Mouse (Mus musculus): Measurements from ENCODE around the gene Zmynd8. TPM values are rescaled to one million over a fixed set of nuclear protein-coding genes. Genes with fewer than 3 reads are reported as not detected.

Zmynd8 gene
- total RNA-seq, 2 experiments from 2014 or later: 47.9 to 53.4 TPM

- DNase-seq: no peak
Observed at GRCm38 (mm10) chr2:165899474-165899873, 658 bp upstream of the Zmynd8 start.

DNA sequence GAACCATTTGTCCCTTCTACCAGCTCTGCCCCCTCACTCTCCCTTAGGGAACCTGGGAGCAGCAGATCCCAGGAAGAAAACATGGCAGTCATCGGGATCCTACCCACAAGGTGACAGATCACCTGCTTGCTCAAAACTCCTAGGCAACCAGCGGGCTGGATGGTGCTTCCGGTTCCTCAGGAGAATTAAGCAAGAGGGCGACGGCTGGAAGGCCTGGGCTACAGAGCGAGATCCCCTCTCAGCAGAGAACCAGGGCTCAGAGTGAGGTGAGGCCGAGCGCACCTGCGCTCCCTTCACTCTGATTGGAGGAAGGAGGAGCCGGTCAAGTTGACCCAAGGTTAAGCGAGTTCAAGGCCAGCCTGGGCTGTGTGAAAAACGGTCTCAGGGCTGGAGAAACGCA is 2.6 kb downstream of the Zmynd8 start:
- no peak for DNase-seq

GRCm38 (mm10) chr2:165895687-165896086 is 3.1 kb downstream of the Zmynd8 start:
- DNase-seq: no peak

- no peak for DNase-seq
Observed at GRCm38 (mm10) chr2:165894533-165894932, 4.3 kb downstream of the Zmynd8 start.

DNA sequence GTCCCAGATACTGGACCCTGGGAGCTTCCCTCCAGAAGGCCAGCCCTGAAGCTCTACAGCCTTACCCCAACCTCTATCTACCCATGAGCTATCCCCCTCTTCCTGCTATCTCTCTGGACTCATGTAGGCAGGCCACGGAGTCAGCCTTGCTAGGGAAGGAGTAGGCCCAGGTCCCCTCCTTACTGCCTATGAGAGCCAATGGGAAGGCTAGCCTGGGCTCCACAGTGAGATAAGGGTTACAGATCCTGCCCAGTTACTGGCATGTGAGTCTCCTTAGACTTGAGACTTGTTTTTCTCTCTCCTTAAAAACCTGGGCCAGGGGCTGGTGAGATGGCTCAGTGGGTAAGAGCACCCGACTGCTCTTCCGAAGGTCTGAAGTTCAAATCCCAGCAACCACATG is 5.6 kb downstream of the Zmynd8 start:
- DNase-seq: no peak

GRCm38 (mm10) chr2:165892626-165893025 is 6.2 kb downstream of the Zmynd8 start:
- no peak for DNase-seq

DNA sequence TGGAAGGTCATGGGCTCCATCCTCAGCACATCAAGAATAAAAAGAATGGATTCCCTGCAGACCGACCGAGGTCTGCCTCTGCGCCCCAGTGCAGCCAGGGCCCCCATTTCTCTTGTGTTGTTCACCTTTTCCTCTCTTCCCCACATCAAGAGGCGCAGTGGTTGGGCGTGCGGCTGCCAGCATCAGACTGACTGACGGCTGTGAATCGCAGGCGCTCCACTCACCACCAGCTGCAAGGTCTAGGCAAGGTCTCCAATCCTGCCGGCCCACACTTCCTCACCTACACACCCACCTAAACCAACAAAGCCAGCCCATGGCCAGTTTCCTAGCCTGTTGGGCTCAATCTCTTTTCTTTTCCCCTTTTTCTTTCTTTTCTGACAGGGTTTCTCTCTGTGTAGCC is 8.4 kb downstream of the Zmynd8 start:
- DNase-seq: no peak

DNA sequence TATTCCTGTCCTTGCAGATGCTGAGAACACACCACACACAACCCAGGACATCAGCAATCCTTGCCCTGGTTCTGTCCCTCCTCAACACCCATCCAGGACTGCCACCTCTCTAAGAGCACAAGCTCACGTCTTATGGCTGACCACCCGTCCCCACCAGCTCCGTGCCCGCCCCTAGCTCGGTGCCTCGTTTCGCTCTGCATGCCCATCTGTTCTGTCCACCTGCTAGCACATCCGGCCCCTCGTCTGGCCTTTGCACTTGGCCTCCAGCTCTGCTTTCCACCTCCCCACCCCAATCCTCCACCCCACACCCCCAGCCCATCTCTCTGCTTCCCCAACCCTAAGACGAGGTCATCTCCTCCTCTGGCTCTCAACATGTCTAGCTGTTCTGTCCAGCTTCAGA is 8.9 kb downstream of the Zmynd8 start:
- no peak for DNase-seq

DNA sequence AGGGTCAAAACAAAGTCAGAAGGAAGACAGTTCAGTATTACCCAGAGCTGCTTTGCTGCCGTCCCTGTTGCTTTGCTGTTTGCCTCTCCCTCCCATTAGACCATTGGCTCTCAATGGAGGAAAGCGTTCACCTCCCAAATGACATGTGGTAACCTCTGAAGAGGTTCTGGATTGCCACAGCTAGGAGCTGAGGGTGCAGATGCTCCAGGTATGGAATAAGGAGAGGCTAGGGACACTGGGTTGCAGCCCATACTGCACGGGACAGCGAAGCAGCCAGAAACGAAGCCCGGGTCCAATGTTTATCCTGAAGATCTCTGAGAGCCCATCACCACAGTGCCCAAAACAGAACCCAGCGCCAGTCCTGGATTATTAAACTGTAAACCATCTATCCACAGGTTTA is 9.6 kb downstream of the Zmynd8 start:
- no peak for DNase-seq

GRCm38 (mm10) chr2:165888813-165889221 is 10.0 kb downstream of the Zmynd8 start:
- DNase-seq: no peak

- peak; percentile 87 to 91 for DNase-seq
Observed at GRCm38 (mm10) chr2:165888396-165888795, 10.4 kb downstream of the Zmynd8 start.

DNA sequence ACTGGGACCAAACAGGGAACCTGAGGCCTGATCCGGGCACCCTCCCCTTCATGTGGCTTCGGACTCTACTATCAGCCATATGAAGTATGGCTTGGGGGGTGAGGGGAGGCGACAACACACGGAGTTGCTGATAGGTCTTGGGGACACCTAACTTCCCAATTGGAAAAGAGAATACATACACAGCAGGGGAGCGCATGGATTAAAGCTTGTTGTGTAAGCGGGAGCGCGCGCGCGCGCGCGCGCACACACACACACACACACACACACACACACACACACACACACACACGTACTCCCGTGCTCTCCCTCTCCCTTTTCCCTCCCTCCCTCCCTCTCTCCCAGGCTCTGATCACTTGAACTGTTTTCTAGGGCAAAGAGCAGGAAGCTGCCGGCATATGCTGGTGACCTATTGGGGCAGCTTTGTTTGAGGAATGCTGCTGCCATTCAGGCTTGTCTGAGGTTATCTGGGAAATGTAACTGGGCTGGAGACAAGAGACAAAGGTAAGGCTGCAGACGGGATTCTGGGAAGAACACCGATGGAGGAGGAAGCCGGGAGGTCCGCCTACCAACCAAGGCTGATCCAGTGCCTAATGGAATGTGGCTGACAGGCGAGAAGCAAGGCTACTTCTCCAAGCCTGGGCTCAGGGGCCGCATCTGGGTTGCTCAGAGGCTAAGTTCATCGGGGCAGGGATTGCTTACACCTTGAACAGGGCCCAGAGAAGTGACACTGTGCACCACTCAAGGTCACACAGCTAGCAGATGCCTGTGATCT is 11.8 kb downstream of the Zmynd8 start:
- DNase-seq: peak; percentile 54 to 62

GRCm38 (mm10) chr2:165886482-165886856 is 12.3 kb downstream of the Zmynd8 start:
- DNase-seq: peak; percentile 68 to 78

- no peak for DNase-seq
Observed at GRCm38 (mm10) chr2:165885951-165886320, 12.9 kb downstream of the Zmynd8 start.

DNA sequence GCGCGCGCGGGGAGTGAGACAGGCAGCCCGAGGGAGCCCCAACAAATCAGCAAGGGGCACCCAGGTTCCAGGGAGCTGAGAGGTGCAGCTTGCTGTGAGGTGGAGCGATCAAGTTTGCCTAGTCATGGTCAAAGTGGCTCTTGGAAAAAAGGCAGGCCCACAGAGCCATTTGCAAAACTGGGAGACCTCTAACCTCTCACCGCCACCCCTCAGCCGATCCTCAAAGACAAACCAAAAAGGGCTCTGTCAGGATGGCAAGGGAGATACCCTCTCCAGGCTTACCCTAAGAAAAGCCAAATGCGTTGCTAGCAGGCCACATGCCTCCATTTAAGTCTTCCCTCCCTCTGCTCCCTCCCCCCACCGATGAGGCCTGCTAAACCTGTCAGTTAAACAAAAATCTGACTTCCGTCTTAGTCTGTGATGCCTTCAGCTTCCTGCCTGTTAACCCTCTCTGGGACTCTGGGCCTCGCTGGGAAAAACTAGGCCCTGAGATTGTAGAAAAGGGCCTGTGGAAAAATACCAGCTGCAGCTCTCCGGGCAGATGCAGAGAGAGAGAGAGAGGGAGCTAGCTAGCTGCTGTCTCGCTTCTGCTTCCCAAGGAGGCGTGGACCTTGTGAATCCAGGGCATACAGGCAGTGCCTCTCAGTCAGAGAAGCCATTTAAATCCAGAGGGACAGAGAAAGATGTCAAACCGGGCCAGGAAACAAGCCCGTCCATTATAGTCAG is 13.4 kb downstream of the Zmynd8 start:
- peak; percentile 73 to 78 for DNase-seq

- peak; percentile 89 to 93 for DNase-seq
Observed at GRCm38 (mm10) chr2:165884577-165885224, 14.1 kb downstream of the Zmynd8 start.

GRCm38 (mm10) chr2:165883846-165884576 is 14.8 kb downstream of the Zmynd8 start:
- peak; percentile 37 to 54 for DNase-seq

DNA sequence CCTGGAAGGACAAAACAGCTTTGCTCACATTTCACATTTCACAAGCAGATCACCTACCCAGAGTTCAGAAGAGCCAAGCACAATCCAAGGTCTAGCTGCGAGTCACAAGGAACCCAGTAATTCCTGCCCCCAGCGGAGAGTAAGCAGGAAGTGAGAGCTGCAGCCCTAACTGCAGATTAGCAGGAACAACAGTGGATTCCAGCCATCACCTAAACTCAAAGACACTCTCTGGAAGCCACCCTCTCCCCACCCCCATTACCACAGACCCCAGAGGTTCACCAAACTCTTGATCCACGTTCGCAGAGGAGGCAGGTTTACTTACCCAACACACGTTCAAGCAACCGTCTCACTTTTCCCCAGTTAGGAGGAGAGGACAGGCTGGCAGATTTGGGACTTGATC is 15.8 kb downstream of the Zmynd8 start:
- DNase-seq: peak; percentile 53 to 57

GRCm38 (mm10) chr2:165881585-165882431 is 17.0 kb downstream of the Zmynd8 start:
- peak in 1 of 2 experiments; percentile 48 for DNase-seq

- no peak for DNase-seq
Observed at GRCm38 (mm10) chr2:165881220-165881584, 17.6 kb downstream of the Zmynd8 start.

GRCm38 (mm10) chr2:165880501-165881182 is 18.2 kb downstream of the Zmynd8 start:
- peak; percentile 81 to 88 for DNase-seq

All from adrenal gland, postnatal 36 days (tissue).